Mouse (Mus musculus): ENCODE data around the gene Mtfp1.

- no peak for TF ChIP-seq CTCF (IDR thresholded peaks at IDR 0.05; ENCODE audit: borderline replicate concordance, control insufficient read depth, extremely low read depth, insufficient read depth, low read length, poor library complexity)
- TF ChIP-seq POLR2A (IDR thresholded peaks at IDR 0.05; ENCODE audit: control insufficient read depth, extremely low read depth, insufficient read depth, low read length, poor library complexity): no peak
Measured at GRCm38 (mm10) chr11:4108691-4109090, 13.4 kb upstream of the Mtfp1 start.

Data from thymus, adult 2 months (tissue).